Mouse (Mus musculus) hindbrain, embryonic 12.5 days (tissue): Measurements from ENCODE around the gene Cdk4. TPM values are rescaled to one million over a fixed set of nuclear protein-coding genes. Genes with fewer than 3 reads are reported as not detected.

Experiments
- ATAC-seq: fragments of 200-750 bp; cut with Nextera tagmentation; 2 replicates; pipeline ENCODE4 v1.8.0; 2017; ENCODE audit warnings: moderate TSS enrichment; ENCODE audit not compliant: low FRiP score
- H3K27ac ChIP-seq: fragments of 300-500 bp; sonication (generic); 2 replicates; pipeline ENCODE4 v1.5.1; 2016; ENCODE audit warnings: mild to moderate bottlenecking
- H3K27me3 ChIP-seq: fragments of 300-500 bp; sonication (generic); 2 replicates; pipeline ENCODE4 v1.6.1; 2016; ENCODE audit warnings: mild to moderate bottlenecking
- H3K36me3 ChIP-seq: fragments of 300-500 bp; sonication (generic); 2 replicates; pipeline ENCODE4 v1.6.1; 2016; ENCODE audit warnings: mild to moderate bottlenecking
- H3K4me1 ChIP-seq: fragments of 300-500 bp; sonication (generic); 2 replicates; pipeline ENCODE4 v1.6.1; 2016
- H3K4me2 ChIP-seq: fragments of 300-500 bp; sonication (generic); replicated peaks from 2 replicates; pipeline ENCODE4 v1.6.1; 2016; ENCODE audit warnings: mild to moderate bottlenecking
- H3K4me3 ChIP-seq: fragments of 300-500 bp; sonication (generic); 2 replicates; pipeline ENCODE4 v1.5.1; 2016; ENCODE audit warnings: mild to moderate bottlenecking
- H3K9ac ChIP-seq: fragments of 300-500 bp; sonication (generic); 2 replicates; pipeline ENCODE4 v1.6.1; 2016; ENCODE audit warnings: mild to moderate bottlenecking, moderate library complexity
- H3K9me3 ChIP-seq: fragments of 300-500 bp; sonication (generic); replicated peaks from 2 replicates; pipeline ENCODE4 v1.6.1; 2016; ENCODE audit warnings: mild to moderate bottlenecking
- WGBS: fragments of 180-500 bp; shearing (Covaris S2); methylation state at CpG from one replicate; pipeline ENCODE4 v1.1.7; 2016; 5-methylcytosine and 5-hydroxymethylcytosine counted together
- polyA plus RNA-seq: library from polyadenylated mRNA; unstranded; fragments of >200 nt; fragmentation: Nextera tagmentation; extraction: Ambion mirVana; gene quantifications from 2 replicates; pipeline ENCODE4 v1.2.1, GENCODE M21; 2016

The Cdk4 gene
- polyA plus RNA-seq, 1 experiment from 2014 or later, result 1,814 TPM

DNA sequence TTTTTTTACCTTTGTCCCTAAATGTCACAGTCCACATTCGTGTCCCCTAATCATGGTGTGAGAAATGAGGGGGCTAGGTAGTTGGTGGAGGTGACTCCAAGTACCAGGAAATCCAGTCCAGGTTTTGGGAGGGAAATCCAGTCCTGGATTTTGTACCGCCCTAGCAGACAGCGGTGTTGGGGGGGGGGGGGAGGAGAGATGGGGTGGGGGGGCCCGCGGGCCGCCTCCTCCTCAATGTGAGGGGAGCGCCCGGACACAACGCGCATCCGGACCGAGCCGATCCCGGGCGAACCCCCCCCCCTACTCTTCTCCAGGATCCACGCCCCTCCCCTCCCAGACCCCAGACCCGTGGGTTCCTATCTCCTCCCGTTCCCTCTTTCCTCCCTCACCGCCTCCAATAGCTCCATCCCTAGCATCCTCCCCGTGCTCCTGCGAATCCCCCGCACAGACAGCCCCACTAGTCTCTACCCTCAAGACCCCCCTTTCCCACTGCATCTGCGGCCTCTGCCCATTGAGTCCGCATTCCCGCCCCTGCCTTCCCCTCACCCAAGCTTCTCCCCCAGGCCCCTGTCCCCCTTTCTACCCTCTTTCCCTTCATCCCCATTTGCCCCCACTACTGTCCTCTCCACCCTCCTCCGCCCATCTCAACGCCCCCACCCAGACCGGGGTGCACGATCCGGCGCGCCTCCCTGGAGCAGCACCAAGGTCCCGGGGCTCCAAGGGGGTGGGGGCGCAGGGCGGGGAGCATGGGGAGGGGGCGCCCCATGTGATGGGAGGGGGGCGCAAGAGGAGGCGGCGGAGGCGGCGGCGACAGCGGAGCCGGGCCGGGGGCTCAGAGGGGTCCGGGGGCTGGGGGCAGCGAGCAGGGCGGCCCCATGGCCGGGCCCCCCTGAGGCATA, 15.6 kb downstream of the Cdk4 start:
- Histone ChIP-seq H3K27me3 (peaks cover 86% of the 10 kb centered on the region), H3K9me3 (no peaks in the 10 kb centered on the region), H3K27ac (peak overlapping the region; percentile 76), H3K36me3 (no peaks in the 10 kb centered on the region), H3K4me2 (peak overlapping the region; percentile 97), H3K4me3 (peak overlapping the region; percentile 70), H3K9ac (peak overlapping the region; percentile 93), H3K4me1 (peaks cover 49% of the 10 kb centered on the region)
- 2% methylated on average over 35 of the region's 49 CpGs for WGBS
- peak; percentile 76 for ATAC-seq

- peak overlapping the region; percentile 76 for H3K27ac ChIP-seq
- no peaks in the 10 kb centered on the region for H3K9me3 ChIP-seq
- no peaks in the 10 kb centered on the region for H3K36me3 ChIP-seq
- H3K9ac ChIP-seq, result peak overlapping the region; percentile 93
- peak overlapping the region; percentile 70 for H3K4me3 ChIP-seq
- peak; percentile 2; the same call in 1 of the 2 replicates for ATAC-seq
- 2% methylated on average over 63 of the region's 70 CpGs for WGBS
- H3K27me3 ChIP-seq, result peaks cover 94% of the 10 kb centered on the region
- peaks cover 49% of the 10 kb centered on the region for H3K4me1 ChIP-seq
- peak overlapping the region; percentile 97 for H3K4me2 ChIP-seq
These were observed 16.5 kb downstream of the Cdk4 start for GRCm38 (mm10) chr10:127079665-127080391.

GRCm38 (mm10) chr10:127080901-127081780, 17.8 kb downstream of the Cdk4 start:
- Histone ChIP-seq H3K4me1 (peaks cover 49% of the 10 kb centered on the region), H3K9ac (peak overlapping the region; percentile 60), H3K9me3 (no peaks in the 10 kb centered on the region), H3K36me3 (no peaks in the 10 kb centered on the region), H3K4me2 (peak overlapping the region; percentile 97), H3K27me3 (peaks cover 83% of the 10 kb centered on the region), H3K27ac (no peak overlapping the region; the same call in 1 of the 2 replicates), H3K4me3 (peak overlapping the region; percentile 70)
- 3% methylated on average over 48 of the region's 48 CpGs for WGBS
- no peak for ATAC-seq

- Histone ChIP-seq H3K27ac (no peak overlapping the region), H3K4me2 (peak overlapping the region; percentile 97), H3K4me1 (peaks cover 46% of the 10 kb centered on the region), H3K9ac (no peak overlapping the region), H3K4me3 (peak overlapping the region; percentile 70; the same call in 1 of the 2 replicates), H3K27me3 (peaks cover 79% of the 10 kb centered on the region), H3K9me3 (no peaks in the 10 kb centered on the region), H3K36me3 (no peaks in the 10 kb centered on the region)
- 24% methylated on average over 8 of the region's 8 CpGs for WGBS
- peak; percentile 12; the same call in 1 of the 2 replicates for ATAC-seq
These were observed 18.8 kb downstream of the Cdk4 start for GRCm38 (mm10) chr10:127081996-127082620.

DNA sequence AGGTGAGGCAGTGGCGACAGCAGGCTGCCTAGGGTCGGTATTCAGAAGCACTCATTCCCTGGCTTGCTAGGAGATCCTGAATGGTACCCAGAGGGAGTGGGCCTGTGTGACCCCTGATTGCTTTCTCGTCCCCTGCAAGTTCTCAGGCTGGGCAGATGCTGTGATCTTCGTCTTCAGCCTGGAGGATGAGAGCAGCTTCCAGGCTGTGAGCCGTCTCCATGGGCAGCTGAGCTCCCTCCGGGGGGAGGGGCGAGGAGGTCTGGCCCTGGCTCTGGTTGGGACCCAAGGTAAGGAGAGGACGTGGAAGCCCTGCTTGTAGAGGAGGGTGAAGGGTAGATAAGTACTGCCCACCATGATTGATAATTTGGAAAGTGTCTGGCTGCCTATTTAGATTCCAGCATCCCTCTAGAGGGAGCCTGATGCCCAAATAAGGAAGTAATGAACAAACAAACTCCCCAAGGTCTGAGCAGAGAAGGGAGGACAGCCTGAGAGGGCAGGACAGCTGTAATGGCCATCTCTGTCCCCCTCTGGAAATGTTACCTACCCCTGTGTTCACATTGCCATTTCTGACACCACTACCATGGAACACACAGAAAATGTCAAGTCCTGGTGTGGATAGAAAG, 20.1 kb downstream of the Cdk4 start:
- Histone ChIP-seq H3K4me1 (peaks cover 37% of the 10 kb centered on the region), H3K36me3 (peaks cover 10% of the 10 kb centered on the region; the same call in 1 of the 2 replicates), H3K27me3 (peaks cover 80% of the 10 kb centered on the region), H3K4me3 (no peak overlapping the region), H3K4me2 (no peak overlapping the region), H3K27ac (no peak overlapping the region), H3K9ac (no peak overlapping the region), H3K9me3 (no peaks in the 10 kb centered on the region)
- no peak for ATAC-seq
- 35% methylated on average over 8 of the region's 8 CpGs for WGBS

GRCm38 (mm10) chr10:127083915-127084306, 20.6 kb downstream of the Cdk4 start:
- WGBS, result 56% methylated on average over 5 of the region's 5 CpGs
- H3K27me3 ChIP-seq, result peaks cover 82% of the 10 kb centered on the region
- peaks cover 35% of the 10 kb centered on the region for H3K4me1 ChIP-seq
- H3K36me3 ChIP-seq, result peaks cover 10% of the 10 kb centered on the region; the same call in 1 of the 2 replicates
- H3K4me2 ChIP-seq, result no peak overlapping the region
- no peak overlapping the region for H3K9ac ChIP-seq
- no peak overlapping the region for H3K4me3 ChIP-seq
- H3K27ac ChIP-seq, result no peak overlapping the region
- no peak for ATAC-seq
- H3K9me3 ChIP-seq, result no peaks in the 10 kb centered on the region

- ATAC-seq, result no peak
- Histone ChIP-seq H3K9me3 (no peaks in the 10 kb centered on the region), H3K9ac (no peak overlapping the region), H3K4me3 (no peak overlapping the region), H3K4me1 (peaks cover 26% of the 10 kb centered on the region), H3K4me2 (no peak overlapping the region), H3K27ac (no peak overlapping the region), H3K27me3 (peaks cover 82% of the 10 kb centered on the region), H3K36me3 (peaks cover 10% of the 10 kb centered on the region; the same call in 1 of the 2 replicates)
- 79% methylated on average over 9 of the region's 9 CpGs for whole genome bisulfite sequencing
These were observed 21.7 kb downstream of the Cdk4 start for GRCm38 (mm10) chr10:127085052-127085451.

GRCm38 (mm10) chr10:127085633-127086032, 22.3 kb downstream of the Cdk4 start:
- H3K4me2 ChIP-seq, result no peak overlapping the region
- WGBS, result 72% methylated on average over 6 of the region's 6 CpGs
- H3K4me1 ChIP-seq, result peaks cover 25% of the 10 kb centered on the region
- no peak overlapping the region for H3K9ac ChIP-seq
- no peaks in the 10 kb centered on the region for H3K9me3 ChIP-seq
- no peak overlapping the region for H3K4me3 ChIP-seq
- peaks cover 10% of the 10 kb centered on the region; the same call in 1 of the 2 replicates for H3K36me3 ChIP-seq
- no peak overlapping the region for H3K27ac ChIP-seq
- ATAC-seq, result no peak
- H3K27me3 ChIP-seq, result peaks cover 82% of the 10 kb centered on the region

- 0 out of 2 replicates have a peak, but pooled peaks have one; percentile 8 for ATAC-seq
- H3K36me3 ChIP-seq, result peaks cover 21% of the 10 kb centered on the region
These were observed 27.5 kb downstream of the Cdk4 start for GRCm38 (mm10) chr10:127090560-127091411.

More at GRCm38 (mm10) chr10:127090560-127091411, 27.5 kb downstream of the Cdk4 start:
- Histone ChIP-seq H3K9ac (0 out of 2 replicates have a peak overlapping the region, but pooled peaks have one; percentile 33), H3K27ac (no peak overlapping the region), H3K4me3 (peak overlapping the region; percentile 18), H3K27me3 (peaks cover 70% of the 10 kb centered on the region), H3K9me3 (no peaks in the 10 kb centered on the region), H3K4me1 (peaks cover 22% of the 10 kb centered on the region), H3K4me2 (peak overlapping the region; percentile 44)
- 7% methylated on average over 57 of the region's 57 CpGs for WGBS
